Mouse (Mus musculus) hindbrain, embryonic 14.5 days (tissue): ENCODE data around the gene Mrps12. TPM values are rescaled to one million over a fixed set of nuclear protein-coding genes. Genes with fewer than 3 reads are reported as not detected.
A peak's percentile ranks its signal among the peaks of the same experiment; 100 is the strongest.
"Not testable (repeated sequence)": the region's sequence is repeated elsewhere in the genome, so short reads cannot be mapped to it uniquely, and the experiment has no call there.

Experiments
- ATAC-seq: fragments of 200-750 bp; cut with Nextera tagmentation; 2 replicates; pipeline ENCODE4 v1.8.0; 2017; ENCODE audit warnings: moderate number of reproducible peaks, mild to moderate bottlenecking, moderate TSS enrichment, moderate library complexity; ENCODE audit not compliant: low FRiP score
- DNase-seq: peaks from one replicate; pipeline ENCODE4 v3.0.0-alpha.2; 2015; ENCODE audit warnings: low spot score
- H3K27ac ChIP-seq: fragments of 300-500 bp; sonication (generic); 2 replicates; pipeline ENCODE4 v1.5.1; 2014; ENCODE audit warnings: mild to moderate bottlenecking, moderate library complexity
- H3K27me3 ChIP-seq: fragments of 300-500 bp; sonication (generic); 2 replicates; pipeline ENCODE4 v1.6.1; 2014; ENCODE audit warnings: mild to moderate bottlenecking, low read length, mixed read lengths; ENCODE audit not compliant: control insufficient read depth, insufficient read depth
- H3K36me3 ChIP-seq: fragments of 300-500 bp; sonication (generic); replicated peaks from 2 replicates; pipeline ENCODE4 v1.6.1; 2014; ENCODE audit not compliant: control insufficient read depth, insufficient read depth
- H3K4me1 ChIP-seq: fragments of 300-500 bp; sonication (generic); replicated peaks from 2 replicates; pipeline ENCODE4 v1.6.1; 2014; ENCODE audit warnings: antibody characterized with exemption, low read length, mixed read lengths; ENCODE audit not compliant: control insufficient read depth, insufficient read depth
- H3K4me2 ChIP-seq: fragments of 300-500 bp; sonication (generic); replicated peaks from 2 replicates; pipeline ENCODE4 v1.6.1; 2014; ENCODE audit warnings: mild to moderate bottlenecking, moderate library complexity
- H3K4me3 ChIP-seq: fragments of 300-500 bp; sonication (generic); replicated peaks from 2 replicates; pipeline ENCODE4 v1.5.1; 2014; ENCODE audit warnings: mild to moderate bottlenecking, low read length
- H3K9ac ChIP-seq: fragments of 300-500 bp; sonication (generic); 2 replicates; pipeline ENCODE4 v1.6.1; 2014
- H3K9me3 ChIP-seq: fragments of 300-500 bp; sonication (generic); 2 replicates; pipeline ENCODE4 v1.6.1; 2016; ENCODE audit warnings: low read length; ENCODE audit not compliant: control insufficient read depth
- WGBS: fragments of 180-500 bp; shearing (Covaris S2); extraction: QIAGEN DNeasy Blood & Tissue Kit; methylation state at CpG from one replicate; pipeline ENCODE4 v1.1.7; 2014; 5-methylcytosine and 5-hydroxymethylcytosine counted together
- polyA plus RNA-seq: library from polyadenylated mRNA; unstranded; fragments of >200 nt; fragmentation: Nextera tagmentation; extraction: Ambion mirVana; gene quantifications from 2 replicates; pipeline ENCODE4 v1.2.1, GENCODE M21; 2014

Gene Mrps12
- polyA plus RNA-seq, 1 experiment from 2014 or later, result 118 TPM

DNA sequence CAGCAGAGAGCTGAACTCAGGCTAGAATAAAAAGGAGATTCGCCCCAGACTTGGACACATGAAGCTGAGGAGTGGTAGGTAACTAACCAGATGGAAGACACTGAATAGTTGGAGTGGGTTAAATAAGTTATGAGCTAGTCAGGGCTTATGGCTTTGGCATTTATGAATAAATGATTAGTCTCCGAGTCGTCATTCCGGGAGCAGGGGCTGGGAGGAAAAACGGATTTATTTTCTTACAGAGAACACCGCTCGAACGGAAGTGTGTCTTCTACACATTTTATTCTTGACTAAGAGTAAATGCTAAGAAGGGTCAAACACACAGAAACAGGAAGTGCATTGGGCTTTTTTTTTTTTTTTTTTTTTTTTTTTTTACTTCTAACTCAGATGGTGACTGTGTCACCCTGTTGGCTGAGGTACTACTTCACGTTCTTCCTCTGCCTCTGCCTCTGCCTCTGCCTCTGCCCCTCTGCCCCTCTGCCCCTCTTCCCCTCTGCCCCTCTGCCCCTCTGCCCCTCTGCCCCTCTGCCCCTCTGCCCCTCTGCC lies 38.9 kb downstream of the Mrps12 start:
- WGBS, result 76% methylated on average over 9 of the region's 9 CpGs
- ATAC-seq, result no peak

GRCm38 (mm10) chr7:28701306-28701705 lies 40.3 kb downstream of the Mrps12 start:
- 96% methylated on average over 12 of the region's 12 CpGs for WGBS
- ATAC-seq, result not testable (repeated sequence)

More for the DNA sequence above, 38.9 kb downstream of the Mrps12 start:
- H3K27ac ChIP-seq, result no peak overlapping the region
- H3K9ac ChIP-seq, result no peak overlapping the region
- H3K27me3 ChIP-seq, result no peaks in the 10 kb centered on the region
- H3K4me3 ChIP-seq, result no peak overlapping the region
- no peak for DNase-seq
- H3K4me1 ChIP-seq, result no peaks in the 10 kb centered on the region
- no peaks in the 10 kb centered on the region for H3K36me3 ChIP-seq
- H3K4me2 ChIP-seq, result no peak overlapping the region
- no peaks in the 10 kb centered on the region for H3K9me3 ChIP-seq

DNA sequence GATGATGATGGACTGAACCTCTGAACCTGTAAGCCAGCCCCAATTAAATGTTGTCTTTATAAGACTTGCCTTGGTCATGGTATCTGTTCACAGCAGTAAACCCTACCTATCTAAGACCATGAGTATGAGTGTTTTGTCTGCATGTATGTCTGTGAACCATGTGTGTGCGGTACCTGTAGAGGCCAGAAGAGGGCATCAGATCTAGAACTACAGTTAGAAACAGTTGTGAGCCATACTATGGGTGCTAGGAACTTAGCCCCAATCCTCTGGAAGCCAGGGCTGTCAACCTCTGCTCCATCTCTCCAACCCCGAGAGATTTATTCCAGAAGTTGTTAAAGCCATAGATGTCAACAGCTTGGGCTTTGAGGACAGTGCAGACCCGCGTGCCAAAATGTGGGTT lies 41.4 kb downstream of the Mrps12 start:
- no peaks in the 10 kb centered on the region; the same call in 1 of the 2 replicates for H3K27me3 ChIP-seq

More at GRCm38 (mm10) chr7:28701306-28701705, 40.3 kb downstream of the Mrps12 start:
- H3K36me3 ChIP-seq, H3K27ac ChIP-seq, H3K27me3 ChIP-seq, DNase-seq, H3K4me3 ChIP-seq, H3K9me3 ChIP-seq, H3K4me2 ChIP-seq, H3K4me1 ChIP-seq, H3K9ac ChIP-seq: not testable (repeated sequence)

DNA sequence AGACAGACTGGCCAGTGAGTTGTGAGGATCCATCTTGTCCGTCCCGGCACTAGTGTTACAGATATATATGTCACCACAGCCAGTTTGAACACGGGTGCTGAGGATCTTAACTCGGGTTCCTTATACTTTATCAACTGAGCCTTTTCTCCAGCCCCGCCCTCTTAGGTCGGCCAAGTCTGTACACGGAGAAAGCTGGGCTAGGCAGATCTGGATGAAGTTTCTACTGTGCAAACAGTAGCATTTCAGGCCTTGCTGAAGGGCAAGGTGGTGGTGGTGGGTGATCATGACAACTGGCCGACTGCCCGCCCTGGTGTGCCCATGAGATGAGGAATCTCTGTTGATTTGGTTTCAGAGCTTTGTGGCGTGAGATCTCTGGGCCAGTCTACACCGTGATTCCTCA lies 44.3 kb downstream of the Mrps12 start:
- DNase-seq (no peak), ATAC-seq (no peak)
- Histone ChIP-seq H3K9ac (no peak overlapping the region), H3K27ac (no peak overlapping the region), H3K4me1 (peaks cover 7% of the 10 kb centered on the region; the same call in 1 of the 2 replicates), H3K9me3 (no peaks in the 10 kb centered on the region), H3K4me3 (no peak overlapping the region), H3K4me2 (no peak overlapping the region), H3K27me3 (peaks cover 5% of the 10 kb centered on the region; the same call in 1 of the 2 replicates), H3K36me3 (no peaks in the 10 kb centered on the region)
- 93% methylated on average over 11 of the region's 11 CpGs for WGBS

More for the DNA sequence above, 41.4 kb downstream of the Mrps12 start:
- Histone ChIP-seq H3K27ac (no peak overlapping the region), H3K4me1 (no peaks in the 10 kb centered on the region), H3K36me3 (no peaks in the 10 kb centered on the region), H3K9ac (no peak overlapping the region), H3K9me3 (no peaks in the 10 kb centered on the region), H3K4me3 (no peak overlapping the region), H3K4me2 (no peak overlapping the region)
- WGBS, result 98% methylated on average over 4 of the region's 4 CpGs
- no peak for DNase-seq
- ATAC-seq, result no peak

- WGBS, result 68% methylated on average over 8 of the region's 8 CpGs
- H3K27me3 ChIP-seq, result peaks cover 5% of the 10 kb centered on the region; the same call in 1 of the 2 replicates
- no peaks in the 10 kb centered on the region for H3K9me3 ChIP-seq
- no peak overlapping the region for H3K9ac ChIP-seq
- H3K27ac ChIP-seq, result no peak overlapping the region
- H3K4me3 ChIP-seq, result no peak overlapping the region
- DNase-seq, result no peak
- no peaks in the 10 kb centered on the region for H3K36me3 ChIP-seq
- H3K4me1 ChIP-seq, result peaks cover 7% of the 10 kb centered on the region; the same call in 1 of the 2 replicates
- no peak overlapping the region for H3K4me2 ChIP-seq
- ATAC-seq, result no peak
Observed at GRCm38 (mm10) chr7:28694966-28695511, 46.6 kb downstream of the Mrps12 start.

GRCm38 (mm10) chr7:28694423-28694822 lies 47.2 kb downstream of the Mrps12 start:
- Histone ChIP-seq H3K9me3 (no peaks in the 10 kb centered on the region), H3K27me3 (peaks cover 5% of the 10 kb centered on the region; the same call in 1 of the 2 replicates), H3K4me2 (peak overlapping the region; percentile 87), H3K9ac (no peak overlapping the region), H3K27ac (no peak overlapping the region), H3K36me3 (no peaks in the 10 kb centered on the region), H3K4me1 (peaks cover 7% of the 10 kb centered on the region; the same call in 1 of the 2 replicates), H3K4me3 (no peak overlapping the region)
- 7% methylated on average over 14 of the region's 14 CpGs for WGBS
- ATAC-seq (no peak), DNase-seq (no peak)

GRCm38 (mm10) chr7:28693321-28693966 lies 48.2 kb downstream of the Mrps12 start:
- Histone ChIP-seq H3K4me2 (peak overlapping the region; percentile 87), H3K9me3 (no peaks in the 10 kb centered on the region), H3K4me3 (peak overlapping the region; percentile 49), H3K4me1 (peaks cover 7% of the 10 kb centered on the region; the same call in 1 of the 2 replicates), H3K9ac (peak overlapping the region; percentile 68), H3K27me3 (peaks cover 5% of the 10 kb centered on the region; the same call in 1 of the 2 replicates), H3K27ac (no peak overlapping the region), H3K36me3 (no peaks in the 10 kb centered on the region)
- WGBS, result under 1% methylated on average over 38 of the region's 38 CpGs
- ATAC-seq (peak; percentile 89), DNase-seq (peak; percentile 76)

DNA sequence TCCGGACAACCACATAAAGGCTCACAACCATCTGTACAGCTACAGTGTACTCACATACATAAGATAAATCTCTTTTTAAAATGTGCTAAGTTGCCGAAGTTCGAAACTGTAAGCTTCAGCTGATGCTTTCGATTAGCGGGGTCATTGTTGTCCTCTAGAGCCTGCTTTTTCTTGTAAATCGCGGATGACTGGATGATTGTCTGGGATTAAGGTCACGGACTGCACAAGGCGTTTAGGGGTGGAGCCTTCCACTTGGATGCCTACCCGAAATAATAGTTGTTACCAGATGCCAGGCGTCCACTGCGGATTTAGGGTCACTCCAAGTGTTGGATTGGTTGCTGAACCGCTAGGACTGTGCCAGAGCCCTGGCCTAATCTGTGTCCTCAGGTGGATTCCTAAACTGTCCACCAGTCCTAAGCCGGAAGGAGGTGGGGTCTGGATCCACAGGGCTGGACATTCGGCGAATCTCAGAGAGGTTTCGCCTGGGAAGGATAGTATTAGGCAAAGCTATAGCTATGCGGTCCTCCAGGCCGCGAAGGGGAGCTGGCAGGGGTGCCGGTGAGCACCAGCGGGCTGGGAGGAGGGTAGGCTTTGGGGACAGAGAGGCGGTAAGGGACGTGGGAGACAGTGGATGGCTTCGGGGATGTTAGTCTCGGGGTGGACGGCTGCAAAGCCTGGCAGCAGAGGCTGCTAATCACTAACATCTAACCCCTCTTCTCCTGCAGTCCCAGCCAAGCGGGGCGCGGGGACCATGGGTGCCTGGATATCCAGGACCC lies 48.9 kb downstream of the Mrps12 start, which contains the start of gene Fbxo27:
Fbxo27 (plus strand) TSS at position 305 of the 776 bp plus-strand sequence.
- H3K9ac ChIP-seq, result peak within 1 kb of the TSS; percentile 68
- DNase-seq, result no peak
- no peaks in the 10 kb centered on the region for H3K36me3 ChIP-seq
- H3K9me3 ChIP-seq, result no peaks in the 10 kb centered on the region
- peak; percentile 66 for ATAC-seq
- WGBS, result 25% methylated on average over 30 of the region's 30 CpGs
- peak within 1 kb of the TSS; percentile 49 for H3K4me3 ChIP-seq
- H3K27ac ChIP-seq, result no peak within 1 kb of the TSS
- peaks cover 5% of the 10 kb centered on the region; the same call in 1 of the 2 replicates for H3K27me3 ChIP-seq
- peaks cover 7% of the 10 kb centered on the region; the same call in 1 of the 2 replicates for H3K4me1 ChIP-seq
- H3K4me2 ChIP-seq, result peak within 1 kb of the TSS; percentile 87

DNA sequence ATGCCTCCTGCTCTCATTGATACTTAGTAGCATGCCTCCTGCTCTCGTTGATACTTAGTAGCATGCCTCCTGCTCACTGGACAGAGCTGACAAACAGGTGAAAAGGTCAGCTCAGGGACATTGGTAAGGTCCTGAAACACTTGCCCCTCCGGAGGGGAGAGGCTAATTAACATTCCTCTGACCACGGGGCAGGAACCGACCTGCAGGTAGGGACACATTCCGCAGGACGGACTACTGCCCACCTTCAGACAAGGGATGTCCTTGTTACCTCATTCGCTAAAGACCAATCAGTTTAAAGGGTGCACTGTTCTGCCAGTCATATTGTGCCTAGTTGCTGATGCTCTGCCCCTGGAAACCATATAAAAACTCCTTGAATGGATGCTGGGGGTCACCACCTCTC lies 50.5 kb downstream of the Mrps12 start:
- 86% methylated on average over 7 of the region's 7 CpGs for WGBS
- ATAC-seq, result no peak
- no peak overlapping the region for H3K4me3 ChIP-seq

More for the DNA sequence above, 50.5 kb downstream of the Mrps12 start:
- Histone ChIP-seq H3K4me2 (no peak overlapping the region), H3K4me1 (peaks cover 7% of the 10 kb centered on the region; the same call in 1 of the 2 replicates), H3K9me3 (no peaks in the 10 kb centered on the region), H3K27ac (no peak overlapping the region), H3K36me3 (no peaks in the 10 kb centered on the region), H3K27me3 (peaks cover 5% of the 10 kb centered on the region; the same call in 1 of the 2 replicates), H3K9ac (no peak overlapping the region)
- DNase-seq, result no peak
